Mouse (Mus musculus) megakaryocyte, adult 5-6 weeks (primary cell): ENCODE measurements around the gene Clca3a2. TPM values are rescaled to one million over a fixed set of nuclear protein-coding genes. Genes with fewer than 3 reads are reported as not detected.
"Not testable (repeated sequence)": the region's sequence is repeated elsewhere in the genome, so short reads cannot be mapped to it uniquely, and the experiment has no call there.

Experiments used
- ATAC-seq: 2 replicates; pipeline ENCODE4 v1.8.0; 2016; ENCODE audit warnings: mild to moderate bottlenecking, inconsistent platforms; ENCODE audit not compliant: poor library complexity, severe bottlenecking
- total RNA-seq, 2 experiments: library from RNA; stranded (forward) in 1 of 2; stranded (reverse) in 1 of 2; fragments of 153-499, 151-499 nt in 1 of 2; fragments of 221-1000, 200-1000 nt in 1 of 2; gene quantifications; 2 replicates each; pipeline versions ENCODE4 v1.2.3 to v1.2.4; 2015 to 2017

Gene Clca3a2
- total RNA-seq, 2 experiments from 2014 or later, result not detected

DNA sequence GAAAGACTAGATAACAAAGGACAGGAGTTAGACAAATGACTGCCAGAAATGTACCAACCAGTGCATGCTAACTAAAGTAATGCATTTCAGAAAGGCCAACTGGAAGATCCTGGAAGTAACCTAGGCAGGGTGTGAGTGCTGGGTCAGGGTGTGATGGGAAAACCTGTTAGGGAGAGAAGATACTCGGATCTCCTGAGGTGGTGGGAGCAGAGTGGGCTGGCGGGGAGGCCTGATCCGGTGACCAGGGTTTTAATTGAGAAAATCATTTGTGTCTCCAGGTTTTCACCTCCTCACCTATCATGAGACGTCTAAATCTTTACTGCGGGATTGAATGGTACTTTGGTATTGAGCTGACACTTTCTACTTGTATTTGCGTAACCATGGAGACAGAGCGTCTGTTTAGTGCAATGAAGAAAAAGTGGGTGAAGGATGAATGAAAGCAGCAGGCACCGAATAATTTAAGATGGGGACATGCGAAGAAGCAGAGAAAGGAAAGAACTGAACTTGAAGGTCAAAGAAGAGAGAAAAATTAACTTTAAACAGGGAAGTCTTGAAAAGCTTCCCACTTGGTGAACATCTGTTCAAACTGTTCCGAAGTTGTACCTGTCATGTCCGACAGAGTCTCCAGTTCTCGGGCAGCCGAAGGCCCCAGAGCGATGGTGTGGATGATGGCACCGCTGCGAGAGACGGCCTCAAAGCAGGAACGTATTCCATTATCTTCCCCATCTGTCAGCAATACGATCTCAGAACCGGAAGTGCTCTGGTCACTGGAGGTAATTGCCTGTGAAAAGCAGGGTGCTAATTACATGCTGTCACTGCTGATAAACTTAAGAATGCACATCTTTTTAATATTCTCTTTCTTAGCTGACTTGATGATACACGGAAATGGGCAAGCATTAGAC, 70.0 kb downstream of the Clca3a2 start:
- not testable (repeated sequence) for ATAC-seq

DNA sequence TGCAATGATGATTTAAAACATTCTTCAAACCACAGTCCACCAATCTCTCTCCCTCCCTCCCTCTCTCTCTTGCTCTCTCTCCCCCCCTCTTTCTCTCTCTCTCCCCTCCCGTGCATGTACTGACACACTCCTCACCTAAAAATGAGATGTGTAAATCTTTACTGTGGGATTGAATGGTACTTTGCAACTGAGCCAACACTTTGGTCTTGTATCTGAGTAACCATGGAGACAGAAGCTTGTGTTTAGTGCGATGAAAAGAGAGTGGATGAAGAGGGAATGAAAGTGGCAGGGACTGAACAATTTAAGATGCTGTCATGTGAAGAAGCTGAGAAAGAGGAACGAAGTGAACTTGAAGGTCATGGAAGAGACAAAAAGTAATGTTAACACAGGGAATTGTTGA, 71.6 kb downstream of the Clca3a2 start:
- ATAC-seq, result not testable (repeated sequence)

Other genes starting within 250 kb of the Clca3a2 start
- 9.0 and 10.5 TPM in 2 replicates for gene Hs2st1, start 249.3 kb downstream of the Clca3a2 start, total RNA-seq (2015)
- 9.8 and 10.9 TPM in 2 replicates for gene Hs2st1, start 249.3 kb downstream of the Clca3a2 start, total RNA-seq (2017)
- gene Selenof, start 249.2 kb downstream of the Clca3a2 start, total RNA-seq (2015), result 348 and 402 TPM in 2 replicates
- 537 and 557 TPM in 2 replicates for gene Selenof, start 249.2 kb downstream of the Clca3a2 start, total RNA-seq (2017)
- 255 and 267 TPM in 2 replicates for gene Sh3glb1, start 99.2 kb downstream of the Clca3a2 start, total RNA-seq (2015)
- gene Sh3glb1, start 99.2 kb downstream of the Clca3a2 start, total RNA-seq (2017), result 110 TPM in 2 replicates
- gene Clca3a1, start 58.5 kb downstream of the Clca3a2 start, total RNA-seq (2015), result 0.04 and 0.57 TPM in 2 replicates
- 0.04 TPM in 1 of 2 replicates, not detected in the other for gene Clca3a1, start 58.5 kb downstream of the Clca3a2 start, total RNA-seq (2017)
- not detected in 2 replicates for gene Clca3b, start 29.9 kb upstream of the Clca3a2 start, total RNA-seq (2015)
- not detected in 2 replicates for gene Clca3b, start 29.9 kb upstream of the Clca3a2 start, total RNA-seq (2017)
- gene Clca4b, start 113.0 kb upstream of the Clca3a2 start, total RNA-seq (2015), result not detected in 2 replicates
- gene Clca4b, start 113.0 kb upstream of the Clca3a2 start, total RNA-seq (2017), result not detected in 2 replicates
- gene Clca4a, start 155.6 kb upstream of the Clca3a2 start, total RNA-seq (2015), result not detected in 2 replicates
- gene Clca4a, start 155.6 kb upstream of the Clca3a2 start, total RNA-seq (2017), result not detected in 2 replicates
- not detected in 2 replicates for gene Clca1, start 213.3 kb upstream of the Clca3a2 start, total RNA-seq (2015)
- gene Clca1, start 213.3 kb upstream of the Clca3a2 start, total RNA-seq (2017), result not detected in 2 replicates